Mouse (Mus musculus): Measurements from ENCODE around the gene Chit1. TPM values are rescaled to one million over a fixed set of nuclear protein-coding genes. Genes with fewer than 3 reads are reported as not detected.

The Chit1 gene
- total RNA-seq, 2 experiments from 2014 or later, result not detected

DNA sequence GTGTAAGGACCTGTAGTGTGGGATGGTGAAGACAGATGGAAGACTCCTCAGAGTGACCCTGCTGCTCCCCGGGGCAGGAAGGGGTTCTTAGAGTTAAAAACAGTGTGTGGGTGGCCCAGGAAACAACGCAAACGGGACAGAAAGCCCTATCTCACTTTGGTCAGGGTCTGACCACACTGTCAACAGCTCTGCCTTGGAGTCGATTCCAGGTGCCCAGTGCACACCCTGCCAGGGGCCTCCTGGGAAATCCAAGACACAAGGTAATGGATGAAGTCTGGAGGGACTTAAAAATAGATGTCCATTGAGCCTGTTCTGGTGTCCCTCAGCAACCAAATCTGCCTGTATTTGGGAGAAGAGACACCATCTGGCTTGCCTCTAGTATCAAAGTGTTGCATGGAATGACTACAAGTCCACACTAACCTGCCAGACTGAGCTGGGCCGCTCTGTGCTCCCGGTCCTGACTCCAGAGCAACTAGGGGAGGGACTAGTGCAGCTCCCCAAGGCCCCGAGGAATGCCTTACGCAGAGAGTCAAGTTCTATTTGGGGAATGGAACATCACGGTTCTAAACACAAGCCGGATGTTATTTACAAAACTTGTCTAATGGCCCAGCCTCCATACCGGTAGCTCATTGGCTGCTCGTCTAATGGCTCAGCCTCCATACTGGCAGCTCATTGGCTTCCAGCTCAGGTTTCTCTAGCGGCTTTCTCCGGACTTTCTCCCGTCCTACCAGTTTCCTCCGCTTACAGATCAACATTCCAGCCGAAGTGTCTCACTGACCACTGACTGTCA is 12.1 kb upstream of the Chit1 start:
- DNase-seq (ENCODE audit: low spot score), result peak; percentile 95

DNA sequence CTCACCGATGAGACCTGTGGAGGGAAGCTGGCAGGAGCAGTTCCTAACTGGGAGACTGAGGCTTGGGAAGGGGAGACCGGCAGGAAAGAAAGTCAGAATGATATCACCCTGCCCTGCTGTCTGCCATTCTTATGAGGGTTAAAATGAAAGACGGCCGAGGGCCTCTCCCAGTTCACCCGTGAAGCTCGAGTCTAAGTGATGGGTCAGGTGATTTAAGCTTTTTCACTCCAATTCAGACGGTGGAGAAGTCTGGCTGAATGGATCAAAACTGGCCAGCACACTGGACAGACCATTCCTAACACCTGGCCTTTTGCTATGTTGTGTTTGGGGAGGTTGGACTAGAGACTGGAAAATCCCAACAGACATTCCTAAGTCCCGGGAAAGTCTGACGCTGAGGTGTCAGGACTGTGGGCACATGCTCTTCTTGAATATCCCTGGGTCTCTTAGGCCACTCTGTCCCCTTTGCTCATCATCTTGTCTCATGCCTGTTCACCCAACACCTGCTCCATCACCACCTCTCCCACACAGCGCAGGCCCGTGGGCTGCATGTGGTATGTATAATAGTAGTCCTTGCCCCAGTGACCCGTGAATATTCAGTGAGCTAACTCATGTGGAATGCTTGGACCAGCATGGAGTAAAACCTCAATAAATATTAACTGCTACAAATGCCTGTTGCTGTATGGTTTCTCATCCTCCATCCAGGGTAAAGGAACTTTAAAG is 11.4 kb upstream of the Chit1 start:
- peak; percentile 53 for DNase-seq (ENCODE audit: low spot score)

DNA sequence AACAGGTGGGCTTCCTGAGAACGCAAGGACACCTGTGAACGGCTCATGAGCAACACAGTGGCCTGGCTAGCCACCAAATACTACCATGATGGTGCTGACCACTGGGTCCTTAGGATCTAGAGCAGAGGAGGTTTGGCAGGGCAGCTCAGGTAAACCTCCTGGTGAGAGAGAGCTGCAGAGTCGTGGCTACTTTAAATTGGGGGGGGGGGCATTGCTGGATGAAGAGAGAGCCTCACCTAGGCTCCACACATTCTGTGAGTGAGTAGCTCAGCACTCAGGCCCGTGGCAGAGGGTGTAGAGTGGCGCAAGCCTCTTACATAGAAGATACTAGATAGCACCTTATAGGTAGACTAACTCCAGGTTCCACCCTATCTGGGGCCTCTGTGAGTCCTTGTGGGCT is 10.6 kb upstream of the Chit1 start:
- no peak for DNase-seq (ENCODE audit: low spot score)

DNA sequence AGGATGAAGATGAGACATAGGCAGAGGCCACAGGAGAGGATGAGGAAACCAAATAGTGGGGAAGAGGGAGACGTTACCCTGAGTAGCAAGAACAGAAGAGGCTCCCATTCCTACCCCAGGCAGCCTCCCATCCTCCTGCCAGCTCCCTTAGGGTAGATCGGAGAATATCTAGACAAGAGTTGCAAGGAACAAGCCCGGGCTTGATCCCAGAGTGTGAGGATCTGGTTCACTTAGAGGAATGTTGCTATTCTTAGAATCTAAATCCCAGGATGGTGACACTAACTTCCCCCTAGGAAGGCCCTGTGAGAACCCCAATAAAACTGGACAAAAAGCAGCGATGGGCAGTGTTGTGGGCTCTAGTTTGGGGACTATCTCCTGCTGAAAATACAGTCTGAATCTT is 10.1 kb upstream of the Chit1 start:
- DNase-seq (ENCODE audit: low spot score), result no peak

DNA sequence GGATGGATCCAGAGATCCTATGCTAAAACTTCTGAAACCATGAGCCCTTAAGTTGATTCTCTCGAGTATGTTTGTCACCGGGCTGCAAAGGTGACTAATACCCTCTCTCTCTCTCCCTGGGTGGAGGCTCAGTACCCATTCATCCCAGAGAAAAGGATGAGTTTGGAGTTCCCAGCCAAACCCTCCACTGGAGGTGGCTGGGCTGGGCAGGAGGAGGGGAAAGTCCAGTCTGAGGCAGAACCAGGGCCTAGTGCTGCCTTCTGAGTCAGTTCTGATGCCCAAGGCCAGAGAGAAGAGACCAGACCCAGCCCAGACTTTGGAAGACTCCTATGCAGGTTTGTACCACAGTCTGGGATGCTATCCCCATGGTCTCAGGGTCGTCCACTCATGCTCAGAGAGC is 9.4 kb upstream of the Chit1 start:
- DNase-seq (ENCODE audit: low spot score), result no peak

DNA sequence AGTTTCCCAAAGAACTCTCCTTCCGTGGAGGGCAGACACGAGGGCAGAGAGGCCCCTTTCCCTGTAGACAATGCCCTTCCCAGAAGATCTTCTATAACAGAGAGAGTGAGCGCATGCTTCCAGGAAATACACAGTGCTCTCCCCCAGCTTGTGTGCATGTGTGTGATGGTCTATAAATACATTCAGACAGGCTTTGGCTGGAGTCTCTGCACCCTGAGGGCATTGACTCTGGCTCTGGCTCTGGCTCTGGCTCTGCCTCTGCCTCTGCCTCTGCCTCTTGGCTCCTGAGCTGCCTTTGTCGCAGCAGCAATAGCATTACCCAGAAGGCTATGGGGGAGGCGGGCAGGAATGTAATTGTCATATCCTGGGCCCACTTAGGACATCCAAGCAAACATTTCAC is 7.2 kb upstream of the Chit1 start:
- peak; percentile 66 for DNase-seq (ENCODE audit: low spot score)

DNA sequence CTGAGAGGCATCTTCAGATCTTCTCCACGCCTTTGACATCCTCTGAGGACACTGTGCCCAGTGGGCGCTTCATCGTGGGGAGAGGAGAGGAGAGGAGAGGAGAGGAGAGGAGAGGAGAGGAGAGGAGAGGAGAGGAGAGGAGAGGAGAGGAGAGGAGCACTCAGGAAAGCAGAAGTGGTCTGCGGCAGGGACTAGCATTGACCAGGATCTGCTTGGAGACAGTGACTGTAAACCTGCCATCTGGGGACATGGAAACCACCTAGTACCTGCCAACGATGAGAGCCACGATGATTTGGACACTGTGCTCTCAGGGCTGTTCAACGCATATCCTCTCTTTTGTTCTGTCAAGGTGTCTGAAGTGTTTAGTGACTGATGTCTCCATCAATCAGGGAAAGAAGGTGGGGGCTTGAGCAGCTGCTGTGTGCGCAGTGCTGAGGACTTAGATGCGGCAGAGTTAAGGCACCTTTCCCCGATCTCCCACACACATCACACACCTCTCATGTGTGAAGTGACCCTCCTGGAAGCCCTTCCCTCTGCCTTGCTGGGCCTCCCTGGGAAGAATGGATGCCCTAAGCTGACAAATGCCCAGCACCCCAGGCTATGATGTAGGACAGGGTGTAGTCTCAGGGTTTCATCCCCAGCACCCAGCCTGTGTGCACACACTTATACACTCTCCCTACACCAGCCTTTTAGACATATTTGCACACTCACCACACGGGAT is 5.8 kb upstream of the Chit1 start:
- no peak for DNase-seq (ENCODE audit: low spot score)

DNA sequence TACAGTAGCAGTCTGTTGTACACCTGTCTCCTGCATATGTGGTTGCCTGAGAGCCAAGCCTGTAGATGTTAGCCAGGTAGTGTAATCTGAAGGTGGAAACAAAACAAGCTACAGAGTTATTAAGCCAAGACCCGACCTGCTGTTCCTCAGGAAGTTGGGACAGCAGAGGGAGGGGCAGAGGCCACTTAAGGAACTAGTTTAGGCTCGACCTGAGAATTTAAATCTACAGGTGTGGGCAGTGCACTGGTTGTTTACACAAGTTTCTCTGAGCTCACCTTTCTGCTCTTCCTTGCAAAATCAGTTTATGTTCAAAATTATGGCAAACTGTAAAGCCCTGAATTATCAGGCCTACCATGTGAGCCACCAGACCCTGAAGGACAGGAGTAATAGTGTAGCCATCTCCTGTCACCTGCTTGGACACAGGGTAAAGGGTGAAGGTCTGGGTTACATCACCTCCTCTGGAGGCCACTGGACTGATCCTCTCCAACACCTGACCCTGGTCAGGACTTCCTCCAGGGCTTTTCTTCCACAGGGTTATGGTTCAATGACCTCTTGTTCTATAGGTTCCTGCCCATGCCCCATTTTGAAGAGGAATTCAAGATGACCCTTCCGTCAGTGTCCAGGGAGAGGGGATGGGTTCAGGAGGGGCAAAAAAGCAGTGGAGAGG is 5.1 kb upstream of the Chit1 start:
- no peak for DNase-seq (ENCODE audit: low spot score)

DNA sequence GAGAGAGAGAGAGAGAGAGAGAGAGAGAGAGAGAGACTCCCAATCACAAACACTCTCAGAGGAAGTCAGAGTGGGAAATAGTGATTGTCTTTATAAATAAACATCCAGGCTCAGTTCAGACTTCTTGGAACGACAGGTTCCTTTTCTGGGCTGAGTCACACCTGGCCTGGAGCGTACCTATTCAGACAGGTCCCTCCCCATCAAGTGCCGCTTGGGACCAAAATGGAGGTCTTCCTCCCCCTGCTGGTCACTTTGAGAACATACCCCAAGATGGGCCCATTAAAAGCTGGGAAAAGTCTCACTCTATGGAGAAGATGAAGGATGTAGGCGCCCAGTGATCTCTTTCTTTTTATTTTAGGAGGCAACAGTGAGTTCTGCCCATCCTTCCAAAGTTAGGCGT is 4.3 kb upstream of the Chit1 start:
- DNase-seq (ENCODE audit: low spot score), result peak; percentile 71

DNA sequence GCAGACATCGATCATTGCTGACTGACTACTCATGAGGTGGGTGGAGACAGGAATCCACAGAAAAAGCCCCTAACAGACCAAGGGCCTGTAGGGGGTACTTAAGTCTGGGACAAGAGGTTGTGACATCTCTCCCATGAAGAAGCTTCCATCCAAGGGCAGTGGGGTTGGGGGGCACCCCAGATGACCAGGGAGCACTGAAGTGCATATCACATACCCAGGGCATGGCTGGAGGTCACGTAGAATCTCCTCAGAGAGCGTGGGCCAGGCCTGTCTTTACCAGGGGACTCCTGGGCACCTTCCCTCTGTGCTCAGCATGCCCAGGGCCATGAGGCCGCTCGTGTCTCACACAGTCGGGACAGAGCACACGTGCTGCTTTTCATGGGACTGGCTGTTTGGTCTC is 3.3 kb upstream of the Chit1 start:
- no peak for DNase-seq (ENCODE audit: low spot score)

DNA sequence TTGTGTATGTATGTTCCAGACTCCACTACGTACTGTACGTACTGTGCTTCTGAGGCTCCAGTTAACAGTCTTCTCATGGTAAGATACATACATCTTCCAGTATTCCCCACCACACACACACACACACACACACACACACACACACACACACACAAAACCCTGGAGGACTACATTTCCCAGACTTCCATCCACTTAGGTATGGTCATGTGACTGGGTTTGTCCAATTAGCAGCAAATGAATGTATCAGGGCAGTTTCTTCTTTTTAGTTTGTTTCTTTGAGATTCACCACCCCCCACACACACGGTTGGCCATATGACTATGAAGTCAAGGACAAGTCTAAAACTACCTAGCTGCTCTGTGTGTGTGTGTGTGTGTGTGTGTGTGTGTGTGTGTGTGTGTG is 1.0 kb upstream of the Chit1 start:
- no peak for DNase-seq (ENCODE audit: low spot score)

DNA sequence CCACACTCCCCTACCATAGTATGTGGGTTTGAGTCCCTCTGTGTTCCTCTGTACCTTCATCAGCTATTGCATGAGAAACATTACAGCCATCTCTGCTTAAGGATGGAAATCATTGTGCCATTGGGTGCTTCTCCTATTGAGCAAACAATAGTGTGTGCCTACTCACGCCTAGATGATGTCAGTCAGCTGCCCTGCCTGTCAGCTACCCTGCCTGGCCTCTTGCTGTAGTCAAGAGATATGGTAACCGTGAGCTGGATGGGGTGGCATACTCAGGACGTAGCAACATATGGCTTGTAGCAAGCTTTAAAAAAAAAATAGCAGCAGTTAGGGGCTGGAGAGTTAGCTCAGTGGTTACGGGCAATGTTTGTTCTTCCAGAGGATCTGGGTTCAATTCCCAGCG is 593 bp upstream of the Chit1 start:
- no peak for DNase-seq (ENCODE audit: low spot score)

DNA sequence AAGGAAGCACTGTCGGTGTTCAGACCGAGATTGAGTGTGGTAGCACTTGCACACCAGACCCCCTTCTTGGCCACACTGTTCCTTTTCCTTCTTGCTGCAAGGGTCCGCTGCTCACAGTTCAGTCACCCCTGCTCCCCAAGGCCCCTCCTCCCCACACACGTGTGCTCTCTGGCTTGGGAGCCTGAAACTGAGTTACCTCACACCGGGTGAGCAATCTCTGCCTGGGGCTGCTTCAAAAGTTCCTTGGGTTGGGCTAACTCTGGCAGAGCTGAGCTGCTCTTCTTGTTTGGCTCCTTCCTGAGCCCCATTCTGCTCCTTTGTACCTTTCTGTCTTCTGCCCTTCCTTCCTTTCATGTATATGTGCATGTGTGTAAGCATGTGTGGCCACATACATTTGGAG is 2.5 kb downstream of the Chit1 start:
- DNase-seq (ENCODE audit: low spot score), result no peak

DNA sequence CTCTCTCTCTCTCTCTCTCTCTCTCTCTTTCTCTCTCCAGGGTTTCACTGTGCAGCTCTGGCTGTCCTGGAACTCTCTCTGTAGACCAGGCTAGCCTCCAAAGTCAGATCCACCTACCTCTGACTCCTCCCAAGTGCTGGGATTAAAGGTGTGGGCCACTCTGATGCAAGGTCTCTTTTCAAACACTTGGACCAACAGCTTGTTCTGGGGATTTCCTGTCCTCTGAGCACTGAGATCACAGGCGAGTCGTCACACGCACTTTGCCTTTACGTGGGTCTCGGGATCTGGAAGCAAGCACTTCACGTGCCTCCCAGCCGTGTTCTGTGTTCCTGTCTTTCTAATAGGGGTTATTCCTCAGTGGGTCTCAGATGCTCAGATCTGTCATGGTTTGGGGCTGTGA is 3.0 kb downstream of the Chit1 start:
- DNase-seq (ENCODE audit: low spot score), result no peak

DNA sequence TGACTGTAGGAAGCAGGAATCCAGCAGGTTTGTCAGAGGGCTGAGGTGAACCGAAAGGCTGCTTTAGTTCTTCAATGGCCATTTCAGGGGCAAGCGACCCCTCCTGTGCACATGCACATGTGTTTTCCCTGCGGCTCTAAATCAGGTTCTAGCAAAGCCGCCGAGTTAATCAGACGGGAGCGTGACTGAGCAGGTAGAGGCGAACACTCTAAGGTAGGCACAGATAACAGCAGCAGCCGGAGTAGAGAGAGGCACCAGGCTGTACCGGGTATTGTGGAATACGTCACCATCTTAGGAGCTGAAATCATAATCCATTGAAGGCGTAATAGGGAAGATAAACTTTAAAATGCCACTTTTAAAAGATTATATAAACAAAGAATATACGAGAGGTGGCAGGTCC is 3.7 kb downstream of the Chit1 start:
- no peak for DNase-seq (ENCODE audit: low spot score)

DNA sequence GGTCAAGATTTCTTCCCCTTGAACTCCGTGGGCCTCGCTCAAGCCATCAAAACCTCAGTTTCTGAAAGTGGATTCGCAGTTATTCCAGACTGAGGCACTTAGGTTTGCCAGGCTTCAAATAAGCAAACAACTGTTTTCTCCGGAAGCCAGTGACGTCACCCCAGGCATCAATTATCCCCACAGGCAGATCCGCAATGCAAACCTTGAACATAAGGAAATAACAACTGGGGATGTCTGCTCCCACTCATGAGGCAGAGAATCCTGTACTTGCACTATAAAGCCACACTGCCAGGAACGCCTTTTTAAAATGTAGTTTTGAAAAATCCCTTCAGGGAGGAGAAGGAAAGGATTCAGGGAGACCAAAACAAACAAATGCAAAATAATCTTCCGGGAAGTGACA is 4.4 kb downstream of the Chit1 start:
- no peak for DNase-seq (ENCODE audit: low spot score)

DNA sequence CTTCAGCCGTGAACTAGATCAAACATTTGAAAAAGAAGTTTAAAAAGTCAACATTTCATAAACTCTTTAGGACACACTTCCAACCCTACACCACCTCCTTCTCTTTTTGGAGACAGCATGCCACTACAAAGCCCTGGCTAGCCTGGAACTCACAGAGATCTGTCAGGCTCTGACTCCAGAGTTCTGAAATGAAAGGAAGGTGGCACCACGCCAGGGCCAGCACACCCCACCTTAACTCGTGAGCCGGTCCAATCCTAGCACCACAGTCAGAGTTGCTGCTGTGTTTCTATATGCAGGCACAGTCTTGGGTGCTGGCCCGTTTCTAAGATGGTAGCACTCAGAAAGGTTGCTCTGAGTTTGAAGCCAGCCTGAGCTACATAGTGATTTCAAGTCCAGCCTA is 6.1 kb downstream of the Chit1 start:
- no peak for DNase-seq (ENCODE audit: low spot score)

DNA sequence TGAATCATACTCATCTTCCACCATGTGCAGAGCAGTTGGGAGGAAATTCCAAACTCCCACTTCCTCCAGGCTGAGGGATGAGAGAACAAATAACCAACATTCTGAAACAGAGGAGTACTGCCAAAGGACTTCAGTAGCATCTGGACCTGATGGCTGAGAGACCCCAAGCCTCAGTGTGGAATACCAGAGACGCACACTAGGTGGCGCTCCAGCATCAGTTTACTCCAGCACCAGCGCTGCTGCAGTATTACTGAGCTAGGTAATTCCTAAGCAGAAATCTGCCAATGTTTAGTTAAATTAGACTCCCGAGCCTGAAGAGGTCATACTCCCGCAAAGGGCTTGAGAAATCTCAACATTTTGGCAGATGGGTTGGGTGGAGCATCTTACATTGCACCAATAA is 9.1 kb downstream of the Chit1 start:
- peak; percentile 82 for DNase-seq (ENCODE audit: low spot score)

DNA sequence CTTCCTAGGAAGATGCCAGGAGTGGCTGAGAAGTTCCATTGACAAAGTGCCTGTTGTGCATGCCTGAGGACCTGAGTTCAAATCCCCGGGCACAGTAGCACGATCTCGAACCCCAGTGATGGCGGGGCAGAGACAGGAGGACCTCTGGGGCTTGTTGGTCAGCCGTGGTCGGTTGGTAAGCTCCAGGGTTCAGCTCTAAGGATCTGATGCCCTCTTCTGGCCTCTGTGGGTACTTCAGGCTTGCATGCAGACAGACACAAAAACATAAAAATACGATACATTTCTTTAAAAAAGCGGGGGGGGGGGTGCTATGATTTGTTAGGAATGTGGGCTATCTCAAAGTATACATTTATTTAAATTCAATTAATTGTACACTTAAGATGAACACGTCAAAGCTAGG is 11.2 kb downstream of the Chit1 start:
- DNase-seq (ENCODE audit: low spot score), result no peak

DNA sequence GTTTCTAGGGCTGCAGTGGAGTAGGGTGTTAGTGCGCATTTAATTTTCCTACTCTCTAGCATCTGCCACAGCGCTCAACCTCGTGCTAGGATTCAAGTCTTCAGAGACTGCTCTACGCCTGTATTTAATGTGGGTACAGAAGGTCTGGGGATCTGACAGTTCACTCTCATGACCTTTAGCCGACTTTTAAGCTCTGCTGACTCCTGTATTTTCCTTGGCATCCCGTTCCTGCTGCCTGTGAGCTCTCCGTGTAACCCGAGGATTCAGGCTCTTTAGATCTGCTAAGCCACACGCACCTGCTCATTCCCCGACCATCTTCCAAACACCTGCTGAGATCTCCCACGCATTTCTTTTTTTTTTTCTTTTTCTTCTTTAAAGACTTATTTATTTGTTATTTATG is 22.3 kb downstream of the Chit1 start:
- peak; percentile 49 for DNase-seq (ENCODE audit: low spot score)

DNA sequence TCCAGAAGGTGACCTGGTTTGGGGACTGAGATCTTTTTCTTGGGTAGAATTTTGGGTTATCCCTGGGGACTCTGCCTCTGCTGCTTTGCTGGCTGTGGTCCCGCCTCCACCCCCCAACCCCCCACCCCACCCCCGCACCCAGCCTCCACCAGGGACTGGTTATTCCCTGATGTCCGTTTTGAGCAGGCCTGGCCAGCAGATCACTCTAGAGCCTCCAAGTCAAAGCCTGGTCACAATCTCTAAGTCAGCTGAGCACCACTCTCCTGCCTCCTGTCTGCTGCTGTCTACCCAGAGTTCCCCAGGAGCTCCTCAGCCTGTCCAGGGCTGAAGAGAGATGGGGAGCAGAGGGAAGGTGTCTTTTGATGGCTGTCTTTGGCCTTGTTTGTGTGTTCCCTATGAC is 25.3 kb downstream of the Chit1 start:
- DNase-seq (ENCODE audit: low spot score), result no peak

DNA sequence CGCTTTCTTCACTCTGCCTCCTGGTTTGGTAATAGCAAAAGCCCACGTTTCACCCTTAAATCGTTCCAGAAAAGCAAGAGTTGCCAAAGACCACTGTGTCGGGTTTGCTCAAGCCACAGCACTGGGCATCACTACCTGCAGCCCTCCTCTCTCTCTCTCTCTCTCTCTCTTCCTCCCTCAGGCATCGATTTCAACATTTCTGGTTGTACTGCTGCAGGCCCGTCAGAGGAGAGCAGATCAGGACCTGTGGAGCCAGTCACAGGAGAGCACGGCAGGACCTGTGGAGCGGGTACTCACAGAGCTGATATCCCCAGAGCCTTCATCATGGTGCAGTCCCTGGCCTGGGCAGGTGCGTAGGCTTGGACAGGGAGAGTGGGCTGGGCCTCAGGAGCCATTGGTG is 27.4 kb downstream of the Chit1 start:
- DNase-seq (ENCODE audit: low spot score), result no peak
